Mouse (Mus musculus) stomach, postnatal 0 days (tissue): ENCODE data around the gene Pdhx.

Experiments
- CTCF ChIP-seq: IDR thresholded peaks from 2 replicates; pipeline ENCODE4 v1.5.1; 2016; ENCODE audit warnings: antibody characterized with exemption, low read depth, mild to moderate bottlenecking, moderate library complexity
- EP300 ChIP-seq: optimal IDR thresholded peaks from 2 replicates; pipeline ENCODE3; 2016; ENCODE audit warnings: antibody characterized with exemption

- no peak for TF ChIP-seq CTCF
- no peak for TF ChIP-seq EP300
Measured at GRCm38 (mm10) chr2:103081706-103082105, 8.4 kb upstream of the Pdhx start.
